Mouse (Mus musculus) layer of hippocampus, adult 8-10 months (tissue): Measurements from ENCODE around the gene Phf13. TPM values are rescaled to one million over a fixed set of nuclear protein-coding genes. Genes with fewer than 3 reads are reported as not detected.

Source experiments
- DNase-seq, 2 experiments: peaks; one replicate each; pipeline ENCODE4 v3.0.0; 2022; ENCODE audit warnings: low spot score in 2 of 2
- total RNA-seq, 4 experiments: library from RNA; stranded (reverse); gene quantifications; 2 replicates each; pipeline ENCODE4 v1.2.4; 2022

Phf13 gene
- total RNA-seq, 4 experiments from 2014 or later, result 11.2 to 17.0 (median 13.4) TPM

- no peak for DNase-seq
These were observed 17.2 kb upstream of the Phf13 start for GRCm38 (mm10) chr4:152013036-152013813.

GRCm38 (mm10) chr4:152012109-152012508, 16.1 kb upstream of the Phf13 start:
- no peak for DNase-seq

- no peak for DNase-seq
These were observed 15.2 kb upstream of the Phf13 start for GRCm38 (mm10) chr4:152011171-152011760.

- DNase-seq, result no peak
These were observed 14.7 kb upstream of the Phf13 start for GRCm38 (mm10) chr4:152010707-152011134.

GRCm38 (mm10) chr4:152010091-152010706, 14.1 kb upstream of the Phf13 start:
- DNase-seq, result no peak

- DNase-seq, result peak; percentile 60 to 74
These were observed 13.3 kb upstream of the Phf13 start for GRCm38 (mm10) chr4:152009076-152010051.

- DNase-seq, result peak; percentile 91
These were observed 12.6 kb upstream of the Phf13 start, which contains the start of gene Klhl21 for GRCm38 (mm10) chr4:152008622-152009075. TSS of gene Klhl21 (plus strand) at chr4:152008803.

- no peak for DNase-seq
These were observed 12.1 kb upstream of the Phf13 start for GRCm38 (mm10) chr4:152008148-152008500.

- DNase-seq, result no peak
These were observed 11.6 kb upstream of the Phf13 start for GRCm38 (mm10) chr4:152007481-152008147.

- no peak for DNase-seq
These were observed 10.8 kb upstream of the Phf13 start for GRCm38 (mm10) chr4:152006812-152007211.

GRCm38 (mm10) chr4:152006137-152006536, 10.1 kb upstream of the Phf13 start:
- no peak for DNase-seq

GRCm38 (mm10) chr4:152002063-152002462, 6.0 kb upstream of the Phf13 start:
- DNase-seq, result no peak

GRCm38 (mm10) chr4:152001335-152001734, 5.3 kb upstream of the Phf13 start:
- DNase-seq, result no peak

- DNase-seq, result no peak
These were observed 4.8 kb upstream of the Phf13 start for GRCm38 (mm10) chr4:152000906-152001305.

- DNase-seq, result no peak
These were observed 3.4 kb upstream of the Phf13 start for GRCm38 (mm10) chr4:151999481-151999880.

GRCm38 (mm10) chr4:151997701-151998100, 1.6 kb upstream of the Phf13 start:
- DNase-seq, result no peak

- DNase-seq, result no peak
These were observed 829 bp upstream of the Phf13 start for GRCm38 (mm10) chr4:151996951-151997222.

- DNase-seq, result peak in 1 of 2 experiments; percentile 53
These were observed 486 bp downstream of the Phf13 start for GRCm38 (mm10) chr4:151995371-151996172.

GRCm38 (mm10) chr4:151994228-151995171, 1.6 kb downstream of the Phf13 start:
- no peak for DNase-seq
